Mouse (Mus musculus) stomach, embryonic 14.5 days (tissue): ENCODE data around the gene Tex9. TPM values are rescaled to one million over a fixed set of nuclear protein-coding genes. Genes with fewer than 3 reads are reported as not detected.

ENCODE experiments used
- ATAC-seq: fragments of 200-750 bp; cut with Nextera tagmentation; 2 replicates; pipeline ENCODE4 v1.8.0; 2017; ENCODE audit warnings: low read depth, moderate TSS enrichment; ENCODE audit not compliant: insufficient number of reproducible peaks, insufficient read depth, low FRiP score
- H3K27ac ChIP-seq: fragments of 300-500 bp; sonication (generic); 2 replicates; pipeline ENCODE4 v1.5.1; 2014; ENCODE audit warnings: mild to moderate bottlenecking, low read length, moderate library complexity, mixed read lengths
- H3K27me3 ChIP-seq: fragments of 300-500 bp; sonication (generic); 2 replicates; pipeline ENCODE4 v1.6.1; 2014; ENCODE audit warnings: low read length, control low read depth, mixed read lengths; ENCODE audit not compliant: control insufficient read depth, insufficient read depth
- H3K36me3 ChIP-seq: fragments of 300-500 bp; sonication (generic); 2 replicates; pipeline ENCODE4 v1.6.1; 2014; ENCODE audit warnings: mild to moderate bottlenecking, control low read depth, low read length, moderate library complexity, mixed read lengths; ENCODE audit not compliant: control insufficient read depth, insufficient read depth
- H3K4me1 ChIP-seq: fragments of 300-500 bp; sonication (generic); 2 replicates; pipeline ENCODE4 v1.6.1; 2014; ENCODE audit warnings: low read length, control low read depth, mixed read lengths; ENCODE audit not compliant: control insufficient read depth, insufficient read depth
- H3K4me2 ChIP-seq: fragments of 300-500 bp; sonication (generic); replicated peaks from 2 replicates; pipeline ENCODE4 v1.6.1; 2014; ENCODE audit warnings: low read depth, low read length, control low read depth
- H3K4me3 ChIP-seq: fragments of 300-500 bp; sonication (generic); 2 replicates; pipeline ENCODE4 v1.5.1; 2014; ENCODE audit warnings: low read depth, low read length, control low read depth
- H3K9ac ChIP-seq: fragments of 300-500 bp; sonication (generic); replicated peaks from 2 replicates; pipeline ENCODE4 v1.6.1; 2014; ENCODE audit warnings: low read depth, mild to moderate bottlenecking, control low read depth, low read length, moderate library complexity, mixed read lengths
- H3K9me3 ChIP-seq: fragments of 300-500 bp; sonication (generic); 2 replicates; pipeline ENCODE4 v1.6.1; 2016; ENCODE audit warnings: low read depth, low read length, control low read depth; ENCODE audit not compliant: control insufficient read depth
- WGBS: fragments of 180-500 bp; shearing (Covaris S2); extraction: QIAGEN DNeasy Blood & Tissue Kit; methylation state at CpG from one replicate; pipeline ENCODE4 v1.1.7; 2014; 5-methylcytosine and 5-hydroxymethylcytosine counted together
- polyA plus RNA-seq: library from polyadenylated mRNA; unstranded; fragments of >200 nt; fragmentation: Nextera tagmentation; extraction: Ambion mirVana; gene quantifications from 2 replicates; pipeline ENCODE4 v1.2.1, GENCODE M21; 2014

Tex9 gene
- 30.6 and 36.2 TPM in 2 replicates for polyA plus RNA-seq

DNA sequence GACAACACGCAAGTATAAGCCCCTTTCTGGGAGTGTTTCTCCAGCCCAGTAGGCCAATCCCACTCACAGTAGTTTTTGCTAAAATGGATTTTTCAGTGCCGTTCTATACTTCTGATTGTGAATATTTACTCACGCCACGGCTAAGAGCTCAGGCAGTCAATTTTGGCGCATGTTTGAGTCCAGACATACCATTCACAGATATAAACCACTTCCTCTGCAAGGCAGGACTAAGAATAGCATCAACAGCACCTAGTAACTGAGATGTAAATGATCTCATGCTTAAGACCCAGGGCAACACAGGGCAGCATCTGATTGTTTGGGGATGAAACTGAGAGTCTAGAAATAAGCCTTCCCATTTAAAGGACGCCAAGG is at the start of gene Tex9:
Gene Tex9, minus strand, starts transcription at position 19 of the 372 bp plus-strand sequence.
- peak within 1 kb of the TSS; percentile 31 for H3K9ac ChIP-seq
- peaks cover 2% of the 10 kb centered on the region; the same call in 1 of the 2 replicates for H3K36me3 ChIP-seq
- no peaks in the 10 kb centered on the region for H3K27me3 ChIP-seq
- H3K4me3 ChIP-seq: peak within 1 kb of the TSS; percentile 73
- no peaks in the 10 kb centered on the region for H3K9me3 ChIP-seq
- ATAC-seq: no peak
- H3K4me1 ChIP-seq: peaks cover 8% of the 10 kb centered on the region
- 10% methylated on average over 6 of the region's 6 CpGs for WGBS
- peak within 1 kb of the TSS; percentile 58 for H3K4me2 ChIP-seq
- H3K27ac ChIP-seq: peak within 1 kb of the TSS; percentile 27; the same call in 1 of the 2 replicates

DNA sequence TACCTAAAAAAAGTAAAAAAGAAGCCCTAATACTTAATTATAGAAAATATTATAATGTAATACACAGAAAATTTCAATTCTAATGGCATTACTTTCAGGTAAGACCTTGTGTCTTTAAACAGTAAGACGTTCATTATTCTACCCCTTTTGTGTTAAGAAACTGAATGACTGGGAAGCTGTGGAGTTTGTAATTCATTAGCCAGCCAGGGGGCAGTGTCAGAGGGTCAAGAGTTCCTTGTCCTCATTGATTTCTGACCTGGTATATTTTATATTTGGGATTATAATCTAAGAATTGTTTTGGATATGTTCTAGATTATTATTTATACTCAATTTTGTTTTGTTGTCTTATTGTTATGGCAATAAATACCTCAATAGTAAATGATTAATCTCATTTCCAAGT is 45.1 kb upstream of the Tex9 start:
- WGBS: 51% methylated on average over 1 of the region's 1 CpGs
- Histone ChIP-seq H3K36me3 (no peaks in the 10 kb centered on the region), H3K4me3 (no peak overlapping the region), H3K4me1 (no peaks in the 10 kb centered on the region), H3K4me2 (no peak overlapping the region), H3K9me3 (no peaks in the 10 kb centered on the region), H3K27ac (no peak overlapping the region), H3K27me3 (no peaks in the 10 kb centered on the region), H3K9ac (no peak overlapping the region)
- ATAC-seq: no peak

DNA sequence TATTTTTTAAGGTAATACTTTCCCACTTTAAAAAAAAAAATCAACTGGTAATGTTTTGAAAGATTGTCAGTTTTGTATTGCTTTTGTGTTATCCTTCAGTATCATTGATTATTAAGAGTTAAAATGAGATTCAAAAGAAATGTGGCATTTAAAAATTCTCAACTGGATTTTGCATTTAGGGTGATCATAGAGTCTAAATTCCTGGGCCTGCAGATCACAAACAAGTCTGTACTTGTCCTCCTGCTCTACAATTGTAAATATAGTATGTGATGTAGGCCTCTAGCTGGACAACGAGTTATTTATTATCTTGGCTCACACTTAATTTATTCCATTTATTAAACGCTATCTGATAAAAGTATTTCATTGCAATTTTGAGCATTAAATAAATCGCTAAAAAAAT is 43.4 kb upstream of the Tex9 start:
- Histone ChIP-seq H3K4me2 (no peak overlapping the region), H3K9me3 (no peaks in the 10 kb centered on the region), H3K36me3 (no peaks in the 10 kb centered on the region), H3K27me3 (no peaks in the 10 kb centered on the region), H3K4me1 (peaks cover 9% of the 10 kb centered on the region), H3K27ac (no peak overlapping the region), H3K4me3 (no peak overlapping the region), H3K9ac (no peak overlapping the region)
- 72% methylated on average over 3 of the region's 3 CpGs for WGBS
- ATAC-seq: no peak

DNA sequence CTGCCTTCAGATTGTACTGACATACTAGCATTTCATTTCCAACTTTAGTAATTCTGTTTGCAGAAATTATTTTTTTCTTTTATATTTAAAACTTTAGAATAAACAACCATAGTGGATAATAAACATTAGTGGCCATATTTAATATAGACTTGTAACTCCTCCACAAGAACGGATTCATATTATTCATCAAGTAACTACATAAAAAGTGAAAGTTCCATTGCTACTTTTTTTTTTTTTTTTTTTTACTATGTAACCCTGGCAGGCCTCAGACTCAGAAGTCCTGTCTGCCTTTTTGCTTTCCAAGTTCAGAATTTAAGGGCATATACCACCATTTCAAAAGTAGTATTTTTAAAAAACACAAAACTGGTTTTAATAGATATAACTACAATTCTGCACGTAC is 43.0 kb upstream of the Tex9 start:
- Histone ChIP-seq H3K36me3 (no peaks in the 10 kb centered on the region), H3K27ac (no peak overlapping the region), H3K9ac (no peak overlapping the region), H3K4me2 (no peak overlapping the region), H3K4me3 (no peak overlapping the region), H3K27me3 (no peaks in the 10 kb centered on the region), H3K9me3 (no peaks in the 10 kb centered on the region), H3K4me1 (peaks cover 9% of the 10 kb centered on the region)
- ATAC-seq: no peak
- 63% methylated on average over 2 of the region's 2 CpGs for WGBS

DNA sequence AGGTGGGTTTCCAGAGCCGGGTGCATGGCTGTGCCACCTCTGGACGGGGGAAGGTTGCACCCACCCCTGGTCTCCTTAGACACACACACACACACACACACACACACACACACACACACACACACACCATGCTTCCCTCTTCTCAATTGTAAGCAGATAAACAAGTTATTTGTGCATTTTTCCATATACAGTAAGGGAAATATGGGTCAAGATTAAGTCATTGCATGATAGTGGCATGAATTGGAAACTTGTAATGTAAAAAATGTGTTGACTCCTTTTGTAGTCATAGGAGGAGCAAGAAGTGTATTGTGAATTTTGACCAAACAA is 41.0 kb upstream of the Tex9 start:
- no peaks in the 10 kb centered on the region for H3K9me3 ChIP-seq
- peak overlapping the region; percentile 62 for H3K4me2 ChIP-seq
- peaks cover 9% of the 10 kb centered on the region for H3K4me1 ChIP-seq
- H3K27me3 ChIP-seq: no peaks in the 10 kb centered on the region
- 0% methylated on average over 2 of the region's 2 CpGs for WGBS
- H3K36me3 ChIP-seq: no peaks in the 10 kb centered on the region
- H3K9ac ChIP-seq: peak overlapping the region; percentile 96
- peak overlapping the region; percentile 99; the same call in 1 of the 2 replicates for H3K27ac ChIP-seq
- peak overlapping the region; percentile 95 for H3K4me3 ChIP-seq
- no peak for ATAC-seq

DNA sequence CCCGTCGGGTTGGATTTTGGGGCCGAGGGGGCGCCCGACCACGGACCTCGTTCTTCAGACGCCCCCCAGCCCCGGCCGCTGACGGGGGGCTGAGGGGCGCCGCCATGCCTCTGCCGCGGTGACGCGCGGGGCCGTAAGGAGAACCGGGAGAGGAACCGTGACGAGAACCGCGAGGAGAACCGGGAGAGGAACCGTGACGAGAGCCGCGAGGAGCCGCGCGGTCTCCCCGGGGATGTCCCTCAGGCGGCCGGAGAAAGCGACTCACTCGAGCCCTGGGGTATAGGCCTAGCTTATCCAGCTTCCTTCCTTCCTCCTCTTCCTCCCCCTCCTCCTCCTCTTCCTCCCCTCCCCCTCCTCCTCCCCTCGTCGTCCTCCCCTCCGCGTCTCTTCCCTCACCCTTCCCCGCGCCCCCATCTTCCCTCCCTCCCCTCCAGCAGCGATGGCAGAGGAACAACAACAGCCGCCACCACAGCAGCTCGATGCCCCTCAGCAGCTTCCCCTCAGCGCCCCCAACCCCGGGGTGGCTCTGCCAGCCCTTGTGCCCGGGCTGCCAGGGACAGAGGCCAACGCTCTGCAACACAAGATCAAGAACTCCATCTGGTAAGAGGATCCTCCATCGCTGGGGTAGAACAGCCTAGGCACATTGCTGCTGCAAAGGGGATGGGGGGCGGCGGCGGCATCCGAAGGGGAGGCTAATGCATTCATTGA is 40.5 kb upstream of the Tex9 start:
- peak overlapping the region; percentile 95 for H3K4me3 ChIP-seq
- no peaks in the 10 kb centered on the region for H3K36me3 ChIP-seq
- H3K9me3 ChIP-seq: no peaks in the 10 kb centered on the region
- whole genome bisulfite sequencing: under 1% methylated on average over 48 of the region's 55 CpGs
- no peaks in the 10 kb centered on the region for H3K27me3 ChIP-seq
- peak overlapping the region; percentile 99 for H3K27ac ChIP-seq
- peak; percentile 44 for ATAC-seq
- H3K9ac ChIP-seq: peak overlapping the region; percentile 96
- H3K4me2 ChIP-seq: peak overlapping the region; percentile 62
- H3K4me1 ChIP-seq: peaks cover 9% of the 10 kb centered on the region

DNA sequence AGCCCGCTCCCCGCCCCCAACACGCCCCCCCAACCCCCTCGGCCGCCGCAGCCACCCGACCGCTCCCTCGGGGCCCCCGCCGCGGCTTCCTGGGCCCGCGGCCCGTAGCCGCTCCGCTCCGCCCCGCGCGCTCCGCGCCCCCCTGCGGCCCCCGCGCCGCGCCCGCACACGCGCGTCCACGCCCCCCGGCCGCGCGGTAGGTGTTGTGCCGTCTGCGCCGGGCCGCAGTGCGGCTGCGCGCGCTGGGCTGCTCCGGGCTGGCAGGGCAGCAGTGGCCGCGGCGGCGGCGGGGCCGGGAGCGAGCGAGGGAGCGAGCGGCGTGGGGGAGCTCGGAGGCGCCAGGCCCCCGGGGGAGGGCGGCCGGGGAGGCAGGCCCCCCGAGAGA is 40.0 kb upstream of the Tex9 start, which contains the start of gene Rfx7:
Gene Rfx7, plus strand, starts transcription at position 245 of the 385 bp plus-strand sequence.
- WGBS: under 1% methylated on average over 52 of the region's 63 CpGs
- H3K4me1 ChIP-seq: peaks cover 9% of the 10 kb centered on the region
- peak within 1 kb of the TSS; percentile 96 for H3K9ac ChIP-seq

DNA sequence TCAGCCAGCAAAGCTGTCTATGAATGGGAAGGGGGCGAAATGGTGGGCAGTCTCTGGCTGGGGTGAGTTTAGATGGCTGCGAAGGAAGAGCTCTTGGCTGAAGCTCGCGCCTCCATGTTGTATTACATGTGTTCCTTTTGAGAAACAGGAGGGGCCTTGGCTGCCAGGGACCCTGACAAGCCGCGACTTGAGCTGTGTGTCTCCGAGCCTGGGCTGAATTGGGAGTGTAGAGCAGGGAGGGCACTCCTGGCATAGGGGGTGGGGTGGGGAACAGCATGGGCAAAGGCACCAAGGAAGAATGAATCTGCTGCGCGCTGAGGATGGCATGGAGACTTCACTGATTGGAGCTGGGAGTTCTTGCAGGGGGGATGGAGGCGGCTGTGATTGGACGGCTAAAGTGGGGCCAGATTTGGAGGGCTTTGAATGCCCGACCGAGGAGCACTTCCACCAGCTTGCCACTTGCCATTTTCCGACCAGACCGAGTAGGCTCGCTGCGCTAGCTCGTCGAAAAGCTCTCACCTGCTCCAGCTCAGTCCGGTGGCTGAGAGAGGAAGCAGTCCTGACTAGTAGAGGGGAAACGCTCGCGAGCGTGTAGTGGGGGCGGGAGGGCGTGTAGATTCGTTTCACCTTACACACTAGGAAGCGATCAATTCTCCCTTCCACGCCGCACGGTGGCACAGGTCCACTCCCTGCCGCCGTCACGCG is 39.4 kb upstream of the Tex9 start:
- peak; percentile 82 for ATAC-seq
- H3K27ac ChIP-seq: peak overlapping the region; percentile 99
- H3K4me1 ChIP-seq: peaks cover 9% of the 10 kb centered on the region
- H3K27me3 ChIP-seq: no peaks in the 10 kb centered on the region
- WGBS: 1% methylated on average over 35 of the region's 35 CpGs
- H3K4me2 ChIP-seq: peak overlapping the region; percentile 62
- peak overlapping the region; percentile 96 for H3K9ac ChIP-seq
- H3K9me3 ChIP-seq: no peaks in the 10 kb centered on the region
- no peaks in the 10 kb centered on the region for H3K36me3 ChIP-seq
- H3K4me3 ChIP-seq: peak overlapping the region; percentile 95

More for the DNA sequence above, 40.0 kb upstream of the Tex9 start, which contains the start of gene Rfx7:
- Histone ChIP-seq H3K9me3 (no peaks in the 10 kb centered on the region), H3K4me3 (peak within 1 kb of the TSS; percentile 95), H3K27ac (peak within 1 kb of the TSS; percentile 99), H3K36me3 (no peaks in the 10 kb centered on the region), H3K4me2 (peak within 1 kb of the TSS; percentile 62), H3K27me3 (no peaks in the 10 kb centered on the region)
- ATAC-seq: peak; percentile 88
